Mouse (Mus musculus) CD4-positive naive resting alpha-beta T cell, adult 76 days (primary cell): Measurements from ENCODE around the gene Dnajc27. TPM values are rescaled to one million over a fixed set of nuclear protein-coding genes. Genes with fewer than 3 reads are reported as not detected.

Experiments used
- total RNA-seq: library from RNA; stranded (reverse); gene quantifications from one replicate; pipeline ENCODE4 v1.2.4, GENCODE M21; 2023

The Dnajc27 gene
- total RNA-seq: 11.6 TPM

DNA sequence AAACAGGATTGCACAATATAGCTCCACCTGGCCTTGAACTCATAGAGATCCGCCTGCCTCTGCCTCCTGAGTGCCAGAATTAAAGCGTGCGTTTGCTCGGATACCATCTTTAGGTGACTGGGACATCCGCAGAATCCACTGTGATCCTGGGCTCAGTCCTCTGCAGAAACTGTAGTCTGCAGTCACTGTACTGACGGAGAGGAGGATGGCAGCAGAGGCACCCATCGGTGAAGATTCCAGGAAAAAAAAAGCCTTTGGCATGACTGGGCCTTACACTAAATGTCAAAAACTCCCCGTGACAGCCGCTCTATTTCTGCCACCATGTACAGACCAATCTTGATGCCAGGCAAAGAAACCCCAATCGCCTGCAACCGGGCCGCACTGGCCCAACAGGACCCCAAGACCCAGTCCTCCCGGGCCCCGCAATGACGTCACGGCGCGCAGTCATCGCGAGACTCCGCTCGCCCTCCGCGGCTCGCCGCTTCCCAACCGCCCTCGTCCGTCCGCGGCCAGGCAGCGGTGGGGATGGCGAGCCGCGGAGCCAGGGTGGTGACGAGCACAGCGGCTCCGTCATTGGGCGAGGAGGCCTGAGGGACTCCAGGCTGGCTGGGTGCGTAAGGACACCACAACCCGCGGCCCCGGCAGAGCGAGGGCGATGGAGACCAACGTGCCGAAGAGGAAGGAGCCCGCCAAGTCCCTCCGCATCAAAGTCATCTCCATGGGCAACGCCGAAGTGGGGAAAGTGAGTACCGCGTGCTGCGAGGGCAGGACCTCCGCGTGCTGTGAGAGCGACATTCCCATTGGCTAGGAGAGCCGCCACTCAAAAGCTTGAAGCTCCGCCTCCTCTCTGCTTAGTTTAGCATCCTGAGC, at the start of gene Dnajc27:
TSS of gene Dnajc27 (plus strand) at position 452 of the 870 bp plus-strand sequence.

DNA sequence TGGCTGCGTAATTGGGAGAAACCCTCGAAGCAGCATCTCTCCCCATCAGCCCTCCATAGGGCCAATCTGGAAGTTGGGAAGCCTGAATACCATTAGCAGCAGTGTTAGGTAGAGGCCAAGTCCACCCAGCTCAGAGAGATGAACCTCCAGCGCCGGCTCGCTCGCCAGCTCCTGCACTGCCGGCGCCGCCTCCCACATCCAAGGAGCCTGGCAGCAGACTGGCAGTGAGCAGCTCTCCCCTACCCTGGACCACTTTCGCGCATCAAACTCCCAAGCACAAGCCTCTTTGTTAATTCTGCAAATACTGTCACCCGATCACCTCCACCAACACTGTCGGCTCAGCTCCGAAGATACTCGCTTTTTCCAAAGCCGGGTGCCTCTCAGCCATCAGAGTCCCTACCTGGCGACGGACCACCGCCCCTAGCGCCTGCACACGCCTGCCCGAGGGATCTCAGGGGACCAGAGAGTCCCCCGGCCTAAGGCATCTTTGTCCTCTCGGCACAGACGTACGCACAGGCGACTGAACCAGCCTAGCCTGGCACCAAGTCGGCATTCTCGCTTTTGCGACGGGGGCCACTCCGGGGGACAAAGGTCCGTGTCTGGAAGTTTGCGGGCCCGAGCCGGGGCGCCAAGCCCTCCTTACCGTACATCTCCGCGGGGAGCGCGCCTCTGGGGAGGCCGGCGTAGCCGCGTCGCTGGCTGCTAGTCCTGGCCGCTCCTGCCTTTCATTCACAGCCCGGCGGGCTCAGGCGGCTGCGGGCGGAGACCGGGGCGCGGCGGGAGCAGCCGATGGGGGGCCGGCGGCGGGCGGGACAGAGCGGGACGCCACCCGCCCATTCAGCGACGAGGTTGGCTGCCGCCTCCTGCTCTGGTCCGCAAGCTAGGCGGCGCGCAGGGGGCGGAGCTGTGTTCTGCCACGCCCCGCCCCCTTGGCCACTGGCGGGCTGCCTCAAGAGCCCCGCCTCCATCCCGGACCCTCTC, 44.0 kb upstream of the Dnajc27 start, which contains the start of gene Efr3b:
TSS of gene Efr3b (minus strand) at position 855 of the 981 bp plus-strand sequence.

DNA sequence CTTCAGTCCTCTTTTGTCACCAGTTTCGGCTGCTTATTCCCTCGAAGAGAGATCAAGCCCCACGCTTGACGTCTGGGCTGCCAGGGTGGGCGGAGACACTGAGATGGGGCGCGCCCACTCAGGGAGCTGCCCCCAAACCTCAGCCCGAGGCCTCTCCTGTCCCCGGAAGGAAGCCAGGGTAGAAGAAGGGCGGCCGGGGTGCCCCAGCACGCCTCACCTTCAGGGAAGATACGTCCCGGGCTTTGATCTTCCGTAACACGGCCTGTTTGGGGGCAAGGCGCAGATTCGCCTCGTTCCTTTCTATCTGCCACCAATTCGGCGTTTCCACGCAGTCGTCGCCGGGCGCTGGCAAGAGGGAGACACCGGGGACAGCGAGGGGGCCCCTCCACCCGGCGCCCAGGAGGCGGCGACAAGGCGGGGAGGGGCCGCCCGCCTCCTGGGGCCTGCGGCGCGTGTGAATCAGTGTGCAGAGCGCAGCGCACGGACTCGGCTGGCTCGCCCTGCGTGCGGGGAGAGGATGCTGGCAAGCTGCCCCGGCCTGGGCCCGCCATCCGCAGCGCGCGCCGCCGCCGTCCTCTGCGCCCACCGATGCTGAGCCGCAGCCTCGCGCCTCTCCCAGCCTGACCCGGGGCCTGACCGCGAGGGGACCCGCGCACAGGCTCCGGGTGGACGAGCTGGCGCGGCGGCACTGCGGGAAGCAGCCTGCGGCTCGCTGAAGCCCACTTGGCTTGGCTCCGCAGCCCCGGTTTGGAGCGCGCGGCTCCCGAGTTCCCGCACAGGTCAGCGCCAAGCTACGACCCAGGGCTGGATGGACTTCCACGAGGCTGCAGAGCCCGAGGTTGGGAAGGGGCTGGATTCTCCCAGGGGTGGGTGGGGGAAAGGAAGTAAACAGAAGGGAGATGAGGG, 50.8 kb downstream of the Dnajc27 start, which contains the start of gene Adcy3:
TSS of gene Adcy3 (plus strand) at position 163 of the 906 bp plus-strand sequence.

Other genes starting within 250 kb of the Dnajc27 start
- not detected for gene Pomc, start 127.6 kb upstream of the Dnajc27 start, total RNA-seq
- 0.09 TPM for gene Efr3b, start 43.7 kb upstream of the Dnajc27 start, total RNA-seq
- 24.4 TPM for gene Adcy3, start 50.5 kb downstream of the Dnajc27 start, total RNA-seq
- gene Ptrhd1, start 151.4 kb downstream of the Dnajc27 start, total RNA-seq: 5.8 TPM
- 22.8 TPM for gene Cenpo, start 151.7 kb downstream of the Dnajc27 start, total RNA-seq